Mouse (Mus musculus): ENCODE measurements around the gene Atp13a1.

The Atp13a1 gene

DNA sequence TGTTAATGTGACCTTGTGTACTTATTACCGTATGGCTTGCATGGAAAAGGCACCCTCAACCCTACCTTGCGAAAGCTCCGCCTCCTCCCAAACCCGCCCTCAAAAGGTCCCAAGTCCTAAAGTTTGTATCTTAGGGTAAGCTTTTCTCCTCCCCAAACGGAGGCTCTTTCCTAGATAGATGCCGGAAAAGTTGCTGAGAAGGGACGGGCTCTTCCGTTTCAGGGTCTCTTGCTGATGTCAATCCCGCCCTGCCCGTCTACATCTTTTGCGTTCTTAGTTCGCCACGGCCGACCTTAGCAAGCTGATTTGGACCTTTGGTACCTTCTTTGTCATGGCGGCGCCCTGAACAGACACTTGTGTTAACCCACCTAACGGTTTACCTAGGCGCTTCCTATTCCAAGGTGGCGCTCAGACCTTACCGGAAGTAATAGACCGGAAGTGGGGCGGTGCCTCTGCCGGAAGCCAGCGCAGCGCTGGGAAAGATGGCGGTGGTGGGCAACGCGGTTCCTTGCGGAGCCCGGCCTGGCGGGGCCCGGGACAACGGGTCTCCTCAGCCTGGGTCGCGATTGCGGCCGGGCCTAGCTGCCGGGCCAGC lies at the start of gene Atp13a1, which contains the start of gene Zfp866:
Gene Atp13a1, plus strand, starts transcription at position 391 of the 595 bp plus-strand sequence.
Gene Zfp866, minus strand, starts transcription at position 406 of the 595 bp plus-strand sequence.
- peak; percentile 80 for DNase-seq (ENCODE audit: extremely low read depth, low read depth)

DNA sequence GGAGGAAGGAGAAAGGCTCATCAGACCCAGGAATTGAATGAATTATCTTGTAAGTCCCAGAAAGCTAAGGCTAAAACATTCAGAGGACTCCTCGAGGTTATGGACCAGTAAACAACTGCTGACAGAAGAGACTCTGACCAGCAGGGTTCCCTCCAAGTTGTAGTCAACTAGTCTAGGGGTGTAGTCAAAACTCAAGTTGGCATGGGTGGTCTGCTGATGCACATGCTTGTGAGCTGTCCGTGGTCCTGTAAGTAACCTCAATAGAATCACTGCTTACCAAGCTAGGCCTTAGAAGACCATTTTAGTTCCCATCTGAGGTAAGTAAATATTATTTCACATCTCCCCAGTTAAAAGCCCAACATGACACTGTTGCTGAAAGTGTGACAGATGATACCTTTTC lies 49.7 kb upstream of the Atp13a1 start:
- DNase-seq (ENCODE audit: extremely low read depth, low read depth), result no peak

DNA sequence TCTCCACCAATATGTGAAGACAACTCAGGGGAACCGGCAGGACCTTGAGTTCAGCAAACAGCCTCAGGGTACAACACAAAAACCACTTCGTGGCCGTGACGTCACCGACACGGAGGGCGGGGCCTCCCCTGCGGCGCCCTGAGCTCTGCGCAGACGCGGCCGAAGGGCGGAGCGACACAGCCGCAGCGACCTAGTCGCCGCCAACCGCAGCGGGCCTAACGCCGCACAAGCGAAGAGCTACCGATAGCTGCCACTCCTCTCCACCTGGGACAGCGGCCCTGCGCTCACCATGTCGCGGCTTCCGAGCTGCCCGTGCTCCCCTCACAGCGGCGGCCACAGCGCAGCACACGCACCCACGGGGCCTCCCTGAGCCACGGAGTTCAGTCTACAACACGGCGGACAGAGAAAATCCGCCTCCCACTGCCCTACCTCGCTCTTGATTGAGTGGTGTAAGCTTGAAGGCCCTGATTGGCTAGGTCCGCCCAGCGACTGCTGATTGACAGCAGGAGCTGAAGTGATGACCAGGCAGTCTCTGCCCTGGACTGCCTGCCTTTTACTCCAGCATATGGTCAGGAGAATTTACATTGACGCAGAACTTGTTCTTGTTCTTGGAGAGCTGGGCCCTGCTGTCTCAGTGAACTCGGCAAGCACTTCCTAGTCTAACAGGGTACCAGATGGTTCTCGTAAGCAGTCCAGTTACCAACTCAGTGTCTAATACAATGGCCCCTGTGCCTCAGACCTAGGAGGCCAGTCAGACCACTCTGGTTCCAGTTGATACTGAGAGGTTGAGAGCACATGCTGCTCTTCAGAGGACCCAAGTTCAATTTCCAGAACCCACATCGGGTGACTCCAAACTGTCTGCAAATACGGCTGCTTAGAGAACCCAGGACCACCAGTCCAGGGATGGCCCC lies 41.2 kb upstream of the Atp13a1 start, which contains the start of gene Zfp963:
Gene Zfp963, minus strand, starts transcription at position 427 of the 911 bp plus-strand sequence.
- DNase-seq (ENCODE audit: extremely low read depth, low read depth), result peak; percentile 89

DNA sequence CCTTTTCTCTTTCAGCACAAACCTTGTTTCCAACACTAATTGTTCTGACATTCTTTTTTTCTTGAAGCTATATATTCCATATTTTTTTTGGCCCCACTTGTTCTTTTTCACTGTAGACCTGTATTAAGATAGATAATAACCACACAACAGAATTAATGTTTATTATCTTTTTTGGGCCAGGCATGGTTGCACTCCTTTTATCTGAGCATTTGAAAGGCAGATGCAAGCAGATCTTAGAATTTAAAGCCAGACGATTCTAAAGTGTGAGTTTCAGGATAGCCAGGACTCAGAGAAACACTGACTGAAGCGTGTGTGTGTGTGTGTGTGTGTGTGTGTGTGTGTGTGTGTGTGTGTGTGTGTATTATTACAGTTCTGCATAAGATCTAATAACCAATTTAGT lies 38.5 kb upstream of the Atp13a1 start:
- DNase-seq (ENCODE audit: extremely low read depth, low read depth), result no peak

DNA sequence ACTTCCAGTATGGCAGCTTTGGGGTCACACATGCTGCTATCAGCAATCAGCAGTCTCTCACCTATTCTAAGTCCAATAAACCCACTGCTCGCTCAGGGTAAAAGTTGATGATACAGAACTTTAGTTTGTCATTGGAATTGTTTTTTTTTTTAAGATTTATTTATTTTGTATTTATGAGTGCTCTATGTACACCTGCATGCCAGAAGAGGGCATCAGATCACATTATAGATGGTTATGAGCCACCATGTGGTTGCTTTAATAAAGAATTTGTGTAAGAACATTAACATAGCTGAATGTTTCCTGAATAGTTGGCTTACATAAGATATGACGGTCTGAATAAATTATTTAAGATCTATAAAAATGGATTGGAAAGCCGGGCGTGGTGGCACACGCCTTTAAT lies 32.6 kb upstream of the Atp13a1 start:
- DNase-seq (ENCODE audit: extremely low read depth, low read depth), result no peak

DNA sequence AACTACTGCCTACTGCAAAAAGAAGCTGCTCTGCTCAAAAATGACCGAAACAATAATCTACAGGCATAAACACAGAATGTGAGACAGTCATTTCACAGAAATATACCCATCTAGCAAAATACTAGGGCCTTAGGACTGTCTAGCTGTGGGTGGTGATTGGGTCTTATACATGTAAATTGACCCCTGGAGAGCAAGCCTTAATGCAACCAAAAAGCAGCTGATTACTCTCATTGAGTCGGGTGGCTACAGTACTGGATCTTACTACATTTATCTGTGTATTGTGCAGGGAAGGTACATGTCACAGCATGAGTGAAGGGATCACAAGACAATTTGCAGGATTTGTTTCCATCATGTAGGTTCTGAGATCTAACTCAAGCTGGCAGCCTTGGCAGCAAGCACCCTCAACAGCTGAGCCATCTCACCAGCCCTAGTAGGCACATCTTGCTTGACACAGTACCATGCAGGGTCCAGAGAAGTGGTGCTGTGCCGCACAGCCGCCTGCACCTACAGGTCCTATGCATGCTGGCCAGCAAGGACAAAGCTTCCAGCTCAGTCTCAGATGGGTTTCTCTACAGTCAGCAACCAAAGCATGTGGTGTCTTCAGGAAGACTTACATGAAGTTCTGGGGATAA lies 29.0 kb upstream of the Atp13a1 start:
- DNase-seq (ENCODE audit: extremely low read depth, low read depth), result no peak

DNA sequence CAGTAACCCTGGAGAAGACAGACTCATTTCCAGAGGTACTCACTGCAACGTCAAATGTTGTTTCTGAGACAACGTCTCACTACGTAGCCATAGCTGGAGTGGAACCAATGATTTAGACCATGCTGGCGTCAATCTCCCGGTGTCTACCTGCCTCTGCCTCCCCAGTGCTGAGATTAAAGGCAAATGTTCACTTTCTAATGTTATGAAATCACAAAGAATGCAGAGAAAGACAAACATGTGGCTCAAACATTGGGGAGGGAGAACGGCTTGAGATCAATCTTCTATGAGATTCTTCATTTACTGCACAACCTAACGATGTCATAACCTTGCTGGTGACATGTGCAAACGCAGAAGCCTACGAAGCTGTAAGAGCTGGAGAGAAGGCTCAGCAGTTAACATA lies 19.7 kb upstream of the Atp13a1 start:
- no peak for DNase-seq (ENCODE audit: extremely low read depth, low read depth)

DNA sequence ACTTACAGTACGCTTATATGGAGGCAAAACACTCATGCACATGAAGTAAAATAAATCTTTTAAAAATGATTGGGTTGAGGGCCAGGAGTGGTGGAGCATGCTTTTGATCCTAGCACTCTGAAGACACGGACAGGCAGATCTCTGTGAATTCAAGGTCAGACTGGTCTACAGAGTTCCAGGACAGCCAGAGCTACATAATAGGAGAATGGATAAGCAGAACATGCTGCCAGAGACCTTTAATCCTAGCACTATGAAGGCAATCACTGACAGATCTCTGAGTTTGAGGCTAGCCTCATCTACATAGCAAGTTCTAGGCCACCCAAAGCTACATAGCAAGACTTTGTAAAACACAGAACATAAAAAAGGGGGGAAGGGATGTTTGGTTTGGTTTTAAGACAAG lies 18.9 kb upstream of the Atp13a1 start:
- DNase-seq (ENCODE audit: extremely low read depth, low read depth), result no peak

DNA sequence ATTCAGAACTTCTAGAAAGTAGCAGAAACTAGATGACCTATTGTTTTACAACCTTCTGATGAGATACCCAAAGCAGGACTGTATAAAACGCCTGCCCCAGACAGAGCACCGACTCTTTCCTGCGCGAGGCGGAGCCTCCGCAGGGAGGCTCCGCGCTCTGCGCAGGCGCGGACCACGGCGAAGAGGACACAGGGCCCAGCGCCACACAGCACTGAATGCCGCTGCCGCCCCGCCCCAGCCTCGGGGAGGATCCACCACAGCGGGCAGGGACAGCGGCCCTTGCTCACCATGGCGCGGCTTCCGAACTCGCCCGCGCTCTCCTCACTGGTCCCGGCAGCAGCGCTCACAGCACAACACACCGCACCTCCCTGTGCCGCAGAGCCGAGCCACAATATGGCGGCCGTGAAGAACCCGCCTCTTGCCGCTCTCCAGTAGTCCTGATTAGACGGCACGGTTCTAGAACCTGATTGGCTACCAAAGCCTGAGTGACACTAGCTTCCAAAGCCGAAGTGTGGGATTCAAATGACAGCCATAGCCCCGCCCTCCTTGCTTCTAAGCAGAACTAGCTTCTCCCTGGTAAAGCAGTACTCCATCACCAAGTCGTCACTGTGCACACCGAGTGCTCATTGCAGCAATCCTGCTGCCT lies 16.3 kb upstream of the Atp13a1 start, which contains the start of gene Gm20422:
Gene Gm20422, minus strand, starts transcription at position 384 of the 646 bp plus-strand sequence.
- peak; percentile 99 for DNase-seq (ENCODE audit: extremely low read depth, low read depth)

DNA sequence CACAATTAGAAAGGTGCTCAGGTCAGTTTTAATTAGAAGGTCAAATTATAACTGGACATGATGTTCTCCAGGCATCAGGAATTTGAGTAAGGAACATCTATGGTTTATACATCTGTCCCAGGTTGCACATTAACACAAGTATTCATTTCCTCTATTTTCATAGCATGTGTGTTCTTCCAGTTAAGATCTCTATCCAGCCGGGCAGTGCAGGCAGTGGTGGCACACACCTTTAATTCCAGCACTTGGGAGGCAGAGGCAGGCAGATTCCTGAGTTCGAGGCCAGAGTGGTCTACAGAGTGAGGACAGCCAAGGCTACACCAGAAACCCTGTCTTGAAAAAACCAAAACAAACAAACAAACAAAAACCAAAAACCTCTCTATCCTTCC lies 15.8 kb upstream of the Atp13a1 start:
- DNase-seq (ENCODE audit: extremely low read depth, low read depth), result no peak

DNA sequence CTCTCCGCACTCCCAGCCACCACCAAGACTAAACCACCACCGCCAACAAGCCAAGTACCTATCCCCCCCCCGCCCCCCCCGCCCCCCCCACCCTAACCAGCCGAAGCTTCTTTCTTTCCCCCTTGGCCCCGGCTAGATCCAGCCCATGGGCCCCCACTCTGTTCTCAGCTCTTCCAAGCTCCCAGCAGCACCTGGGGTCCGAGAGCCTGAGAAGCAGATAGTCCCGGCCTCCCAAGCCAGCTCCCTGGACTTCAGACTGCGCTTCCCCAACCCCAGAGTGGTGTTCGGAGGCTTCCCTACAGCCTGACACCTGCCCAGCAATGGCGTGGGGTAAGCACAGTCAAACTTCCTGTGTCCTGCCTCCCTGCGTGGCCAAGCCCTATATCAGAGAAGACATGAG lies 13.9 kb upstream of the Atp13a1 start:
- DNase-seq (ENCODE audit: extremely low read depth, low read depth), result no peak

DNA sequence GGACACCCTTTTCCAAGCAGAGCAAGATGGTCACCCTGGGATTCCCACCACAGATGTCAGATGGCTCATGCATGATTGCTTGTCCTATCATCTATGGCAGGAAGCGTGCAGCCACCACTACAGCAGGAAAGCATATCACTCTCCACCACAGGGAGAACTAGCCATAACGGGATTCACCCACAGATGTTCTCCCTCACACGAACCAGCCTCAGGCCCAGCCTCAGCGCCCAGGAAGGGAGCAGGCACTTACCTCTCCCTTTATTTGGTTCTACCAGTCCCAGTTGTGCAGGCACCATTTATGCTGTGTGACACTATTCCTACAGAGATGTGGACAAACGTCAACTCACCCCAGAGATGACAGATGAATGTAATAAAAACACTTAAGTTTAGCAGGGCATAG lies 1.9 kb upstream of the Atp13a1 start:
- DNase-seq (ENCODE audit: extremely low read depth, low read depth), result no peak

DNA sequence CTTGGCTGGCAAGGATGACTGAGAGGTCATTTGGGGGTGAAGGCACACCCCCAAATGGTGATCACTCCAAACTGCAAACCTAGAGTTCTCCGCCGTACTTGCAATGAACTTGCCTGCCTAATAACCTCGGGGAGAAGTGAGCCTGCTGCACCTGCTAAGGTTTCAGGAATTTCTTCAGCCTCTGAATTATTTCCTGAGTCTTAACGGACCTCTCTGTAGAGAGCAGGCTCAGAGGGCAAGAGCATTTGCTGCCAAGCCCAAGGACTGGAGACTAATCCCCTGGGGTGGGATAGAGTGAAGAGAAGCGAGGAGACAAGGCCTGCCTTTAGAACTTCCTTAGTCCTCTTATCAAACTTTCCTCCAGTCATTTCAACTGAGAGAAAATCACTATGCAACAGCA lies 1.2 kb upstream of the Atp13a1 start:
- no peak for DNase-seq (ENCODE audit: extremely low read depth, low read depth)

DNA sequence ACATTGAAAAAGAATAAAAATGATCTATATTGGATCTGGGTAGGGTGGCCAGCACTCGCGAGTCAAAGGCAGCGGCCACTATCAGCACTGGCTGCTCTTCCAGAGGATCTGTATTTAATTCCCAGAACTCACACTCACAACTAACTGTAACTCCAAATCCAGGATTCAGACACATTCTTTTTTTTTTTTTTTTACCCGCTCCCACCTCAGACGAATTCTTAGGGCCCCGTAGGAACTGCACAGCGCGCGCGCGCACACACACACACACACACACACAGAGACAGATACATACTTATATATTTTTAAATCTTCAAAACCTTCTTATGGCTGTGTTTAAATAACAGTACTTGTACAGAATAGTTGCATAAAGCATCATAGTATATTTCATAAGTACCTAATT lies 599 bp upstream of the Atp13a1 start:
- DNase-seq (ENCODE audit: extremely low read depth, low read depth), result no peak

DNA sequence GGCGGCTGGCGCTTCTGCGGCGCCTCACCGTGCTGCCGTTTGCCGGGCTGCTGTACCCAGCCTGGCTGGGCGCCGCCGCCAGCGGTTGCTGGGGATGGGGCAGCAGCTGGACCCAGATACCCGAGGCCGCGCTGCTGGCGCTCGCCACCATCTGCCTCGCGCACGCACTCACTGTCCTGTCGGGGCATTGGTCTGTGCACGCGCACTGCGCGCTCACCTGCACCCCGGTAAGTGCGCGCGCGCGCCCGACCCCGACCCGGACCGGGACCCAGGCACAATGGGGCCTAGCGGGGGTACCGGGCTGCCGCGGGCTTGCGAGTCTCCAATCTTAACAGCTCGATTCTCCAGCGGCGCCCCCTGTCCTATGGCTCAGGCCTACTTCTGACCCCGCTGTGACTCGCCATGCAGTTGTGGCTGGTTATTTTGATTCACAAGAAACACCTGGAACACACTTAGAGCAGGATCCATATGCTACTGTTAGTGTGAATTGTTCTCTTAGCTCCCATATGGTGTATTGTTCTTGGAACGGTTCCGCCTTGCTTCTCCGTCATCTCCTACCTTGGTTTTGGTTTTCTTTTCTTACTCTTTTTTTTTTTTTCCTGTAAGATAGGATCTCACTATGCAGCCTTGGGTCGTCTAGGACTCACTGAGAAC lies 579 bp downstream of the Atp13a1 start:
- no peak for DNase-seq (ENCODE audit: extremely low read depth, low read depth)

DNA sequence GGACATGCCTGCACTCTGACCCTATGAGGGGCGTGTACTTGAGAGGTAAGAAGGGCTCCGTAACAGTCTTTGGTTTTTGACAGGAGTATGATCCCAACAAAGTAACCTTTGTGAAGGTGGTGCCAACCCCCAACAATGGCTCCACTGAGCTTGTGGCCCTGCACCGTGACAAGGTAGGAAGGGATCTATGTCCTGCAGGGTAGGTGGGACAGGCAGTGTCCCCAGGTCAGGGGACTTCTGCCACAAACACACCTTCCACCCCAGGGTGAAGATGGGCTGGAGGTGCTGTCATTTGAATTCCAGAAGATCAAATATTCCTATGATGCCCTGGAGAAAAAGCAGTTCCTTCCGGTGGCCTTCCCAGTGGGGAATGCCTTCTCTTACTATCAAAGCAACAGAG lies 2.7 kb downstream of the Atp13a1 start:
- no peak for DNase-seq (ENCODE audit: extremely low read depth, low read depth)

DNA sequence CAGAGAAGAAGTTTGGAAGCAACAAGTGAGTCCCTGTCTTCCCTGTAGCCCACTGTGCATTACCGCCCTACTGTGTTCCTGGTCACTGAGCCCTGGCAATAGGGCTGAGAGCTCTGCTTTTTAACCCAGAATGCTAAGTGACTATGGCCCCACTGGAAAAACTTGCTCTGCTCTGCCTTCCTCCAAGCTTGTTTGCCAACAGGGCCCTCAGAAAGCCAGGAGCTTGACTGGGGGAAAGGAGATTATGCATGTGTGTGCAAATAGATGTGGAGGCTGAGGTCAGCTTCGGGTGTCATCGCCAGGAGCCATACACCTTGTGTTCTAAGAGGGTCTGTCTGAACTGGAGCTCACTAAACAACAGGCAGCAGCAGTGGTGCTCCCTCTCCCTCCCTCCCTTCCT lies 3.1 kb downstream of the Atp13a1 start:
- DNase-seq (ENCODE audit: extremely low read depth, low read depth), result no peak

DNA sequence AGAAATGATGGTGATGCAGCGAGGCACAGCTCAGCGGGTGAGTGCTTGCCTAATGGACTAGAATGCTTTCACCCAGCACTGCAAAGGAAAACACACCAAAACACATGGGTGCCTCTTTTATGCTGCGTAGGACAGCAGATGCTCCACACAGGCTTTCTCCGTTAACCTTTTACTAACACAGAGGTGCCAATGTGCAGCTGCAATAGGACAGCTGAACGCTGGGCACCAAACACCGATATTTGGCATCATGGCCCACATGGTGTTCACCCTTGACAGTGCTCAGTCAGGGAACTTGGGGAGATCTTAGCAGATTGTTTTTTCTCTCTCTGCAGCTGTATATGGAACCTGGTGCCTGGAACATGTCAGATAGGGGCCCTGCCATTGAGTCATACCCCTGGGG lies 3.9 kb downstream of the Atp13a1 start:
- no peak for DNase-seq (ENCODE audit: extremely low read depth, low read depth)

DNA sequence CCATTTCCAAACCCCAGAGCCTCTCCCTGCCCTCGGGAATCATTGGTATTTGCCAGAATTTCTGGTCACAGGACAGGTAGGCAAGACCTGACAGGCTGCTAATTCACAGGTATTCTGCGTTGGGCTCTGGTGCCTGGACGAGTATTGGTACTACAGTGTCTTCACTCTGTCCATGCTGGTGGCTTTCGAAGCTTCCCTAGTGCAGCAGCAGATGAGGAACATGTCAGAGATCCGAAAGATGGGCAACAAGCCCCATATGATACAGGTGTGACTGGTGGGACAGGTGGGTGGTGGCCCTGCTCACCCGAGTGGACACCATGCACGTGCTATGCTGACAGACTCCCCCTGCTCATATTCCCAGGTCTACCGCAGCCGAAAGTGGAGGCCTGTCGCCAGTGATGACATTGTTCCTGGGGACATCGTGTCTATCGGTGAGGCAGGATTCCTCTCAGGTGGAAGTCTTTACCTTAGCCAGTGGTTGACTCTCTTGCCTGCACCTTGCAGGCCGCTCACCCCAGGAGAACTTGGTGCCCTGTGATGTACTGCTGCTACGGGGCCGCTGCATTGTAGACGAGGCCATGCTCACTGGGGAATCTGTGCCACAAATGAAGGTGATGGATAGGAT lies 5.9 kb downstream of the Atp13a1 start:
- DNase-seq (ENCODE audit: extremely low read depth, low read depth), result no peak

DNA sequence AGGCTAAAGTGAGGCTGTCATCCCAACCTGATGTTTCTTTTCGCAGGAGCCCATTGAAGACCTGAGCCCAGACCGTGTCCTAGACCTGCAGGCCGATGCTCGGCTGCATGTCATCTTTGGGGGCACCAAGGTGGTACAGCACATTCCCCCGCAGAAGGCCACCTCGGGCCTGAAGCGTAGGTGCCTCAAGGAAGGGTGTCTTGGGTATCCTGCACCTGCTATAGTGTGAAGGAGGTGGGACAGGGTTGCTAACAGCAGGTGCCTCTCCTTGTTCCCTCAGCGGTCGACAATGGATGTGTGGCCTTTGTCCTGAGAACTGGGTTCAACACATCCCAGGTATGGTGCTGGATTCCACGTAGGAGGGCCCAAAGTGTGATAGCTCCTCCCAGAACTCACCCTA lies 6.7 kb downstream of the Atp13a1 start:
- DNase-seq (ENCODE audit: extremely low read depth, low read depth), result no peak

DNA sequence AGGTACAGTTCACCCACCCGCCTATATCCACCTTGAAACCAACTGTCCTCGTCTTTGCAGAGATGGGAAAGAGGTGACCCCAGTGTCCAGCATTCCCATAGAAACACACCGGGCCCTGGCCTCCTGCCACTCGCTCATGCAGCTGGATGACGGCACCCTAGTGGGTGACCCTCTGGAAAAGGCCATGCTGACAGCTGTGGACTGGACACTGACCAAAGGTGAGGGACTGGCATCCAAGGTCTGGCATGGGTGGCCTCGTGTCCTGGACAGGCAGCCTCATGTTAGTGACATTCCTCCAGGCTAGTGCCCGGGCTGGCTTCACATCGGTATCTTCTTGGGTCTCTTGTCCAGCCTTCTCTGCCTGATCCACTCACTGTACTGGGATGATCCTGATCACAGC lies 8.3 kb downstream of the Atp13a1 start:
- no peak for DNase-seq (ENCODE audit: extremely low read depth, low read depth)

Measured in MEL-GATA-1-ER (cell line).